Mouse (Mus musculus) spleen, embryonic (tissue): ENCODE measurements around the gene Il11ra1.

Experiments
- CTCF ChIA-PET: fragments of 350-600 bp; sonication (Branson Sonifier 250); formaldehyde crosslinking; loops from one replicate; lab custom pipeline; 2022; lab: Charles Lee

Gene Il11ra1

GRCm38 (mm10) chr4:41708192-41708745, 8.5 kb downstream of the Il11ra1 start:
- CTCF ChIA-PET = no interaction called here

DNA sequence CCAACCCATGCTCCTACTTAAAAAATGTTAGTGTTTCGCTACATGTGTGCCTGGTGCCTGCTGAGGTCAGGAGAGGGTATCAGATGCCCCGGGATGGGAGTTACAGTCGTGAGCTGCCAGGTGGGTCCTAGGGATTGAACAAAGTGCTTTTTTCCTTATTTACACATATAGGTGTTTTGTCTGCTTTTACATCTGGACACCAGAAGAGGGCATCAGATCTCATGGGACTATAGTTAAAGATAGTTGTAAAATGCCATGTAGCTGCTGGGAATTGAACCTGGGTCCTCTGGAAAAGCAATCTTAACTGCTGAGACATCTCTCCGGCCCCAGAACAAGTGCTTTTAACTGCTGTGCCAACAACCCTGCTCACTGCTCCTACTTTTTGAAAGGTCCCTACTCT, 10.4 kb downstream of the Il11ra1 start:
- CTCF ChIA-PET = no interaction called here

GRCm38 (mm10) chr4:41711705-41712375, 12.1 kb downstream of the Il11ra1 start:
- CTCF ChIA-PET = interaction anchor here (0.9 to 1.0 kb wide), 2 partner anchors 26 to 29 kb away, joined by 3 to 4 read pairs; no protein-coding TSS in a partner anchor

- CTCF ChIA-PET = interaction anchor here (0.9 kb wide), 1 partner anchor 25 kb away, joined by 3 read pairs; no protein-coding TSS in a partner anchor
Measured at GRCm38 (mm10) chr4:41712421-41713196, 12.8 kb downstream of the Il11ra1 start.

DNA sequence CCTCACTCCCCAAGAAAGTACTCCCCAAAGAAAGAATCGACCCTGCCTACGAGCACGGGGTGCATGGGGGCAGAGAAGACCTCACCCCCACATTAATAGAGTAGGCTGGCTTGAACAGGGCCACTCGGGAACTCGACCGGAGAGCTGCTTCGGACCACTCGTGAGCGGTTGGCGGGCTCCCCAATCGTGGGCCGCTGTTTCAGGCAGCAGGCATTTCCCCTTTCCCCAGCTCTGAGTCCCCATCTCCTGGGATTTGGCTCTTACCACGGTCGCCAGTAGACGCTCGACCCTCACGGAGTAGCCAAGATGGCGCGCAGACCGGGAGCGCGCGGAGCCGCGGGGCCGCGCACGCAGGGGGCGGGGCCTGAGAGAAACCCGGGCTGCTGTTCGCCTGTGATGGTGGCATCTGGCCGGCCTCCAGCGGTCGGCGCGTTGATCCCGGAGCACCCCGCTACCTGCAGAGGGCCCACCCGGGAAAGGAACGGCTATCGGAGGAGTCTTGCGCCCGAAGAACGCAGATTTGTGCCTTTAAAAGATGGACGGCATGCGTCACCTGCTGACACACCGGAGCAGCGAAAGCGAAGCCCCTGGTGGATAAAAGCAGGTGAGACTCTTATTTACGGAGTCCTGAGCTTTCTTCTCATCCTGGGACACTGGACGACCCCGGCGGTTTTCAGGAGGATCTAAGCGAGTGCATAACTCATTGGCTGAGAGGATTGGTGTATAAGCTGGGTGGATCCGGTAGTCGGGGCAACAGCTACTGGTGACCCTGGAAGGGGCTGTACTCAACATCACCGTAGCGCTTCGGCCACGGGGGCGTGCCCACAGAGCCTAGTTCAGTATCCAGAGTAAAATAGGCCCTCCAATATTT, 13.6 kb downstream of the Il11ra1 start, which contains the start of gene Rpp25l:
Gene Rpp25l, minus strand, starts transcription at position 338 of the 871 bp plus-strand sequence.
- CTCF ChIA-PET = interaction anchor here (1.0 to 1.3 kb wide), 3 partner anchors 9 to 23 kb away, joined by 3 to 5 read pairs (median 4); no protein-coding TSS in a partner anchor

DNA sequence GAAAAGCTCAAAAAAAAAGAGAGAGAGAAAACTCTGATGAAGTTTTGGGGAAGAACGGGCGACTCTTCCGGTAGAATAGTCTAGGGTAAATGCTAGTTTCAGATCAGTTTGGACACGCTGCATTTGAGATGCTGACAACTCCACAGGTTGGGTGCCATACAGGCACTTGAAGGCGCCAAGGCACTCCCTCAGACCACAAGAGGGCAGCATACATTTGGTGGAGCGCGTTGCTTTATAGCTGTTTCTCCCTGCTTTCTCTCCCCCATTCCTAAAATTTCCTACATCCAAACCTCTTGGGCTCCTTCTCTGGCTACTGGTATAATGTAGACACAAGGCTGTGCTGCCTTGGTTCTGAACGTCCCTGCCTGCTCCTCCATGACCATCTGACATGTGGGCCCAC, 14.5 kb downstream of the Il11ra1 start:
- CTCF ChIA-PET = interaction anchor here (0.5 to 1.3 kb wide), 4 partner anchors 8 to 87 kb away, joined by 3 to 5 read pairs (median 4); no protein-coding TSS in a partner anchor

DNA sequence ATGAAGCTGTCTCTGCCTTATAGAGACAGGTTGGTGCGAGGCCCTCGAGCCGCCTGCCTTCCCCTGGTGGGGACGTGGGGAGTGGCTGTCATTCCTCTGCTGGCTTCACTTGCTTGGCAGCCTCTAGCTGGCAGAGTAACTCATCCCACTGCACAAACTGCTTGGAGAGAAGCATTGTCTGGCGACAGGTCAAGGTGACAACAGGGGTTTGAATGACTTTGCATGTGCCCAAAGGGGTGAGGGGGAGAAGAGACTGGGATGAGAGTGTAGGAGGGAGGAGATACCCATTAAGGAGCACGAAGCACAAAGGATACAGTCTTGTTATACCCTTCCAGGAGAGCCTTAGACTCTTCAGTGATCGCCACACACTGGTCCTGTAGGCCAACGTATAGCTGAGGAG, 15.3 kb downstream of the Il11ra1 start:
- CTCF ChIA-PET = interaction anchor here (1.3 kb wide), 1 partner anchor 8 kb away, joined by 5 read pairs; no protein-coding TSS in a partner anchor

- CTCF ChIA-PET = interaction anchor here (0.5 to 1.0 kb wide), 2 partner anchors 23 to 1436 kb away, joined by 3 to 14 read pairs; no protein-coding TSS in a partner anchor
Measured at GRCm38 (mm10) chr4:41715596-41715995, 15.8 kb downstream of the Il11ra1 start.

DNA sequence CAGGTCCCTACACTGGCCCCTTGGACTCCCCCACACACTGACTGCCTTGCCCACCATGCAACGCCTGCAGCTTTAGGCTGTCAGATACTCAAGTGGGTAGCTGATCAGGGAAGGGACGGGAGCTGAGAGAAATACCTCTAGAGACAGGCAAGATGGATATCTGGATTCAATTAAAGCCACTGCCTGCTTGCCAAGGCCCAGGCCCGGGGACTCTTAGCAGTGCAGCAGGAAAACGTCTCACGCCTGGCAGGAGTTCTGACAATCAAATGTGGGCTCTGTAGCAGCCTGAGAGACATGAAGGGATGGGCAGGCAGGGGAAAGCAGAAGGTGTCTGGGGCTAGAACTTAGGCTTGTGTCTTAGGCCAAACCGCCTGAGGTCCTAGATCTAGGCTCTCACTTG, 17.0 kb downstream of the Il11ra1 start:
- CTCF ChIA-PET = no interaction called here

DNA sequence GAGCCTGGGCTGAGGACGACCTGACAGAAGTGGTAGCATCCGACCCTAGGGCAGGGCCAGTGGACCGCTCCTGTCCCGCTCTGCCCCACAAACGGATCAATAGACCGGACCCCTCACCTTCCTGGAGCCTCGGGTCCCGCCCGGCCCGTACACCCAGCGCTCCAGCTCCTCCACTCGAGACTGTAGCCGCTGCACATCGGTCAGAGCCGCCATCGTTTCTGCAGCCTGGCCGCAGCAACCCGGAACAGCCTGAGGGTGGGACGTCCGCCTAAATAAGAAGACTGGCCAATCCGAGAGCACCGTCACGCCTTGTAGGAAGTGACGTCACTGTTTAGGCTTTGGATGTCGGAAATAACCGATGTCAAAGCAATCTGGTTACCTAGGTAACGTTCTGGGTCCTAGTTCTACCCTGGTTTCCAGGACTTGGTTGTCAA, 23.1 kb downstream of the Il11ra1 start, which contains the start of gene Dctn3:
Gene Dctn3, minus strand, starts transcription at position 253 of the 434 bp plus-strand sequence.
- CTCF ChIA-PET = interaction anchor here (0.9 to 1.0 kb wide), 2 partner anchors 9 kb away, joined by 3 to 5 read pairs; partner anchors contain the start of gene Rpp25l

DNA sequence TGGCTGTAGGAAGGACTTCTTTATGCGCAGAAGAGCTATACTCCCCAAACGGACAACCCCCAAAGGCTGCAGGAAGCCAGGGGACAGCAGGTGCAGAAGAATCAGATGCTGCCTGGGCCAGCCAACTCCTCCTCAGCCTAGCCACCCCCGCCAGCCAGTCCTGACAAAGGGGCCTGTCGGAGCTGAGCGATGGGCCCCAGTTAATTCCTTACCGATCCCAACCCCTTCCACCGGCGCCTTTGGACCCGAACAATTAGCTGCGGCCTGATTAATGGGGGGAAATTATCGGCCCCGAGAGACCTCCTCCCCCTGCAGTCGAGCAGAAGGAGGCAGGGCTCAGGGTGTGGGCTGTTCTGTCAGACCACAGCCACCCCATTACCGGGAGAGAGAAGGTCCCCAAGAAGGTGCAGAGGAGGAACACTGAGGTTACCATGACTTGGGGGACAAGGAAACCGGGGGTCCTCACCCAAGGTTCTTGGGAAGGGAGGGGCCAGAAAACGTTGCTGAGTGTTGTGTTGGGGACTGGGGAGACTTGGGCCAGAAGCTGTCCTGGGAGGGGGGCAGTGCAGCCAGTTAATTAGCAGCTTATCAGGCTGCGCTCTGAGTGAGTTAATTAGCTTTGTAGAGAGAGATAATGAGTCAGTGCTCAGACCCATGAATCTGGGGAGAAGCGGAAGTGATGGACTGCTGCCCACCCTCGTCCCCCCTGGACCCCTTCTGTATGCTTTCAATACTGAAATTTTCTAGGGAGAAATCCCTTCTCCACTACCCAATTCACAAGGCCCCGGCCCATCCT, 27.2 kb downstream of the Il11ra1 start:
- CTCF ChIA-PET = interaction anchor here (0.5 kb wide), 1 partner anchor 59 kb away, joined by 5 read pairs; no protein-coding TSS in a partner anchor

- CTCF ChIA-PET = no interaction called here
Measured at GRCm38 (mm10) chr4:41731052-41731765, 31.4 kb downstream of the Il11ra1 start, which contains the start of gene Arid3c. Arid3c (minus strand) TSS chr4:41731142.

DNA sequence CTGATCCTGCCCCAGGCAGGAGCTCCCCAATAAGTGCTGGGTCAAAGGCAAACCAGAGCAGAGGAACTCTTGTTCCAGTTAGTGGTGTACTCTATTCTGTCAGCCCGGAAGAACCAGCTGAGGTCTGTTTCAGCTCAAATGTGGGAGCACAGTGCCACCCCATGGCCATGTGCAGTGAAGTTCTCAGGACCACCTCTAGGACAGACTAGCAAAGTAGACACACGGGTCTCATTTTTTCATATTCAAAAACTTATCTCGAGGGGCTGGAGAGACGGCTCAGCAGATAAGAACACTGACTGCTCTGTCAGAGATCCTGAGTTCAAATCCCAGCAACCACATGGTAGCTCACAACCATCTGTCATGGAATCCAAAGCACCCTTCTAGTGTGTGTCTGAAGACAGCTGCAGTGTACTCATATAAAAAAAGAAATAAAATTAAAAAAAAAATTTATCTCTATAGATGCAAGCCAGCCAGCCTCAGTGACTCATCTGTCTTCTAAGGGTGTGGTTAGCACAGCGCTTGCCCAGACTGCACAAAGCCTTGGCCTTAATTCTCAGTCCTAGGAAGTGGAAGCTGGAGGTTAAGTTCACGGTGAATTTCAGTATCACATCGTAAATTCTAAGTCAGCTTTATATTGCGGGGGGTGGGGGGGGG, 37.9 kb downstream of the Il11ra1 start:
- CTCF ChIA-PET = interaction anchor here (0.5 to 1.5 kb wide), 5 partner anchors 22 to 434 kb away, joined by 3 to 14 read pairs (median 4); no protein-coding TSS in a partner anchor

DNA sequence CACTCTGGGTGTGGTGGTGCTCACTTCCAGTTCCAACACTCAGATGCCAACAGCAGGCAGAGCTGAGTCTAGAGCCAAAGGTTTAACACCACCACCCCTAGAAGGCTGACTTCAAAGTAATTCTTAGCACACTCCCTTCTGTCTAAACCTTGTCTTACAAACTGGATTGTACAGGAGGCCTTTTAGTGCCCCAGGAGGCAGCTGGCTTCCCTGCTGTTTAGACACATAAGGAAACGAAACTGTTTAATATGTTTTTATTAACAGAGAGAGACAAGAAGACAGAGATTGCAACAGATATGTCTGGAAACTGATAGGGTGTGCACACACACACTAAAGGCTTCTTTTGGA, 38.4 kb downstream of the Il11ra1 start:
- CTCF ChIA-PET = interaction anchor here (0.5 to 1.5 kb wide), 3 partner anchors 22 to 37 kb away, joined by 3 to 14 read pairs (median 11); no protein-coding TSS in a partner anchor

GRCm38 (mm10) chr4:41739260-41739659, 39.5 kb downstream of the Il11ra1 start:
- CTCF ChIA-PET = interaction anchor here (1.5 kb wide), 1 partner anchor 23 kb away, joined by 14 read pairs; no protein-coding TSS in a partner anchor

- CTCF ChIA-PET = interaction anchor here (1.3 kb wide), 1 partner anchor 29 kb away, joined by 4 read pairs; no protein-coding TSS in a partner anchor
Measured at GRCm38 (mm10) chr4:41740380-41741157, 40.8 kb downstream of the Il11ra1 start.

GRCm38 (mm10) chr4:41741158-41741560, 41.4 kb downstream of the Il11ra1 start:
- CTCF ChIA-PET = interaction anchor here (1.3 kb wide), 1 partner anchor 30 kb away, joined by 4 read pairs; no protein-coding TSS in a partner anchor
